Mouse (Mus musculus) liver, adult 2 months (tissue): Measurements from ENCODE around the gene Zfyve1. TPM values are rescaled to one million over a fixed set of nuclear protein-coding genes. Genes with fewer than 3 reads are reported as not detected.

Experiments used
- DNase-seq: peaks from one replicate; pipeline ENCODE4 v3.0.0-alpha.2; 2011; ENCODE audit warnings: low read depth, low spot score; ENCODE audit errors: extremely low read depth
- H3K27ac ChIP-seq: fragments of 200-500 bp; replicated peaks from 2 replicates; pipeline ENCODE4 v1.5.1; 2012; ENCODE audit warnings: low read depth, mild to moderate bottlenecking, control low read depth, inconsistent platforms, low read length; ENCODE audit not compliant: insufficient read depth
- H3K27me3 ChIP-seq: fragments of 200-500 bp; 2 replicates; pipeline ENCODE4 v1.6.1; 2012; ENCODE audit warnings: mild to moderate bottlenecking, moderate library complexity, low read length, inconsistent platforms; ENCODE audit not compliant: control insufficient read depth, insufficient read depth
- H3K36me3 ChIP-seq: fragments of 200-500 bp; 2 replicates; pipeline ENCODE4 v1.6.1; 2012; ENCODE audit warnings: low read length, inconsistent platforms; ENCODE audit not compliant: control insufficient read depth, insufficient read depth
- H3K4me1 ChIP-seq: fragments of 200-500 bp; 2 replicates; pipeline ENCODE4 v1.6.1; 2011; ENCODE audit warnings: low read length; ENCODE audit not compliant: control insufficient read depth, insufficient read depth
- H3K4me3 ChIP-seq: fragments of 200-500 bp; 2 replicates; pipeline ENCODE4 v1.5.1; 2011; ENCODE audit warnings: low read depth, mild to moderate bottlenecking, control low read depth, low read length, moderate library complexity; ENCODE audit not compliant: insufficient read depth
- H3K79me2 ChIP-seq: fragments of 200-500 bp; 2 replicates; pipeline ENCODE4 v1.6.1; 2012; ENCODE audit warnings: inconsistent platforms, mild to moderate bottlenecking, low read length, moderate library complexity; ENCODE audit not compliant: control insufficient read depth, insufficient read depth
- H3K9ac ChIP-seq: fragments of 200-500 bp; 2 replicates; pipeline ENCODE4 v1.6.1; 2012; ENCODE audit warnings: low read depth, mild to moderate bottlenecking, control low read depth, inconsistent platforms, low read length
- CTCF ChIP-seq: fragments of 200-500 bp; IDR thresholded peaks from 2 replicates; pipeline ENCODE4 v1.5.1; 2011; ENCODE audit warnings: low read depth, low read length, control low read depth
- POLR2A ChIP-seq: fragments of 200-500 bp; IDR thresholded peaks from 2 replicates; pipeline ENCODE4 v1.6.1; 2011; ENCODE audit warnings: low read length, control low read depth; ENCODE audit not compliant: insufficient read depth; ENCODE audit errors: extremely low read depth
- WGBS: fragments of 180-500 bp; shearing (Covaris S2); methylation state at CpG from one replicate; pipeline ENCODE4 v1.1.7; 2018; 5-methylcytosine and 5-hydroxymethylcytosine counted together
- polyA plus RNA-seq: library from polyadenylated mRNA; depleted of rRNA; stranded (reverse); fragments of >200 nt; gene quantifications from 2 replicates; pipeline ENCODE4 v1.2.3, GENCODE M21; 2012
- total RNA-seq: library from RNA; depleted of rRNA; stranded (reverse); fragments of >200 nt; gene quantifications from 2 replicates; pipeline ENCODE4 v1.2.3, GENCODE M21; 2014

The Zfyve1 gene
- total and polyA plus RNA-seq, 2 experiments: 40.9 to 52.0 TPM

DNA sequence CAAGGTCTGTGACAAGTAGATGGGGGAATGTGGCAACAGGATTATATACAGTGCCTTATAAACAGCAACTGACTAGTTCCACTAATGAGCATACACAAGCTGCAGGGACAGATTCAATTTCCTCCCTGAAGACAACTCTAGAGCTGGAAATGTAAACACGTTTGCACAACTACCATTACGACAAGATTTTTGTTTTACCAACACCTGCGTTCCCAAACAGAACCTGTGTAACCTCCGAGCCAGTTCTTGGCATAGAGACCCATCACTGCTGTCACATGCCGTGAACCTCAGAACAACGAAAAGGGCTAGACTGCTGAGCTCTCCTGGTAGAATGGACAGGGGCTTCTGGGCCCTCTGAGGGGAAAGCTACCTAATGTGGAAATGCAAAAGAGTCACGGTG is 53.0 kb downstream of the Zfyve1 start:
- 25% methylated on average over 7 of the region's 7 CpGs for WGBS
- H3K79me2 ChIP-seq: no peaks in the 10 kb centered on the region
- H3K27ac ChIP-seq: peak overlapping the region; percentile 76
- peaks cover 18% of the 10 kb centered on the region; the same call in 1 of the 2 replicates for H3K36me3 ChIP-seq
- TF ChIP-seq POLR2A (no peak), CTCF (no peak)
- H3K4me1 ChIP-seq: peaks cover 19% of the 10 kb centered on the region
- H3K27me3 ChIP-seq: no peaks in the 10 kb centered on the region
- H3K4me3 ChIP-seq: no peak overlapping the region
- H3K9ac ChIP-seq: peak overlapping the region; percentile 26; the same call in 1 of the 2 replicates
- peak; percentile 88 for DNase-seq

DNA sequence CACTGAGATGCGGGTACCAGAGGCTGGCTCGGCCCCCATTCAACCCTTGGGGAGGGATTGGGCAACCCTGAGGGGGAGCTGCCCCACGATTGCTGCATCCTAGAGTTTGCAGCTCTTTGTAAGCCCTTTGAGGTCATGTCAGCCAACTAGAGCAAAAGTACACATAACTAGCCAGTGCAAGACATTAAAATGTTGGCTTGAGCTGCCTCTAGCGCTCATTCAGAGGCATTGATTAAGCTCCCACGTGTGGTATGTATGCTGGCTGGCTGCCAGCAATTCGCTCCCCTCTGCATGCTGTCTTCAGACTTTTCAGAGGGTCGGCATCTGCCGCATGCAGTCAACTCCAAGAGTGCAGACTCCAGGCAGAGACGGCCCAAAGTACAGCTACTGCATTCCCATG is 61.0 kb downstream of the Zfyve1 start:
- H3K4me1 ChIP-seq: no peaks in the 10 kb centered on the region
- 75% methylated on average over 9 of the region's 9 CpGs for WGBS
- no peaks in the 10 kb centered on the region for H3K27me3 ChIP-seq
- no peak for DNase-seq
- no peak overlapping the region for H3K4me3 ChIP-seq
- H3K27ac ChIP-seq: no peak overlapping the region
- TF ChIP-seq CTCF (no peak), POLR2A (no peak)
- no peaks in the 10 kb centered on the region for H3K36me3 ChIP-seq
- no peak overlapping the region for H3K9ac ChIP-seq
- H3K79me2 ChIP-seq: no peaks in the 10 kb centered on the region

DNA sequence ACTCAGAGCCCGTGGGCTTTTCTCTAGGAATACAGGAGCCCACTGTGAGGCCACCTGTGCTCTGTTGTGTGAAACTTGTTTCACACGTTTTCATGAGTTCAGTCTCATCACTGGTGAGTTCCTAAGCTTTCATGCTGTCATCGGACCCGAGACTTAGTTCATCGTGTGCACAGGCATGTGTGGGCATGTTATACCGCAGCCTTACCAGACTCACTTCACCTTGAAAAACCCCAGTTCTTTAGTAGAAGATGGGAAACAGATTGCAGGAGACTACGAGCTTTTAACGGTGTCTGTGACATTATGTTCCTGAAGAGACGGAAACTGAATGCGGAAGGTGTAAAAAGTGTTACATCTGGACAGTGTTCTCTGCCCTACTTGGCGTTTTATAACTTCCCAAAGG is 61.6 kb downstream of the Zfyve1 start:
- DNase-seq: no peak
- 94% methylated on average over 11 of the region's 11 CpGs for WGBS
- Histone ChIP-seq H3K9ac (no peak overlapping the region), H3K27ac (no peak overlapping the region), H3K4me3 (no peak overlapping the region), H3K79me2 (no peaks in the 10 kb centered on the region), H3K36me3 (no peaks in the 10 kb centered on the region), H3K27me3 (no peaks in the 10 kb centered on the region), H3K4me1 (no peaks in the 10 kb centered on the region)
- TF ChIP-seq CTCF (no peak), POLR2A (no peak)

DNA sequence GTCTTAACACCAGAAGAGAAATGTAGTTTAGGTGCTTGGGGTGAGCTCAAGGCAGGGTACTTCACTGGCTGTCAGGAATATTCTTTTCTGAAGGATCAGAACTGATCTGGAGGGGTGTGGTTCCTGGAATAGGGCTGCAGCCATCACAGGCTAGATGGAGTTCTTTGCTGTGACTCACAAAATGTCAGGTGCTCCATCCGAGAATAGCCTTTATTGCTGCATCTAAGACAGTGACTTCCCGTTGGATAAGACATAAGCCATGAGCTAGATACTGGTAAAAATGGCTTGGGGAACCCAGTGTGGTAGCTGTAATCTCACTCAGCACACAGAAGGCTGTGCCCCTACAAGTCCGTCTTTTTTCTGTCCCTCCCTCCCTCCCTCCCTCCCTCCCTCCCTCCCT is 62.8 kb downstream of the Zfyve1 start:
- TF ChIP-seq POLR2A (no peak), CTCF (no peak)
- WGBS: 84% methylated on average over 3 of the region's 3 CpGs
- no peak for DNase-seq

DNA sequence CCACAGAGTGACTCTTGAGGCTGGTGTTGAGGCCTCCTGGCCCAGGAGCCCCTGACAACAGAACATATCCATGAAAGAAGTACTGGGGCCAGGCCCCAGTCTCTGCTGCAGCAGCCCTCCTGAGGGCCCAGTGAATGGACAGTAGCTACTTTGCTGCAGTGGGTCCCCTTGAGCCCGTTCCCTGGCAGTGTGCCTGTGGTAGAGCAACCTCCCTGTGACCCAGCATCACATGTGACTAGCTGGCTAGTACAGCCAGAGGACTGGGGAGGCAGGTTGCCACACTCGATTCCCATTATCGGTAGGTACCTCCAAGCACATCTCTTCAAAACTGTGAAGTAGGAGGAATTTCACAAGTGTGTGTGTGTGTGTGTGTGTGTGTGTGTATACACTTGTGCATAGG is 64.1 kb downstream of the Zfyve1 start:
- H3K4me3 ChIP-seq: no peak overlapping the region
- no peaks in the 10 kb centered on the region for H3K27me3 ChIP-seq
- no peaks in the 10 kb centered on the region for H3K36me3 ChIP-seq
- no peak for TF ChIP-seq CTCF
- TF ChIP-seq POLR2A: no peak
- H3K9ac ChIP-seq: no peak overlapping the region
- H3K79me2 ChIP-seq: no peaks in the 10 kb centered on the region
- no peak for DNase-seq
- no peaks in the 10 kb centered on the region for H3K4me1 ChIP-seq
- WGBS: 62% methylated on average over 3 of the region's 3 CpGs
- H3K27ac ChIP-seq: no peak overlapping the region

More for the DNA sequence above, 62.8 kb downstream of the Zfyve1 start:
- H3K4me3 ChIP-seq: no peak overlapping the region
- no peak overlapping the region for H3K9ac ChIP-seq
- no peaks in the 10 kb centered on the region for H3K79me2 ChIP-seq
- no peaks in the 10 kb centered on the region for H3K36me3 ChIP-seq
- H3K27me3 ChIP-seq: no peaks in the 10 kb centered on the region
- no peak overlapping the region for H3K27ac ChIP-seq
- no peaks in the 10 kb centered on the region for H3K4me1 ChIP-seq

DNA sequence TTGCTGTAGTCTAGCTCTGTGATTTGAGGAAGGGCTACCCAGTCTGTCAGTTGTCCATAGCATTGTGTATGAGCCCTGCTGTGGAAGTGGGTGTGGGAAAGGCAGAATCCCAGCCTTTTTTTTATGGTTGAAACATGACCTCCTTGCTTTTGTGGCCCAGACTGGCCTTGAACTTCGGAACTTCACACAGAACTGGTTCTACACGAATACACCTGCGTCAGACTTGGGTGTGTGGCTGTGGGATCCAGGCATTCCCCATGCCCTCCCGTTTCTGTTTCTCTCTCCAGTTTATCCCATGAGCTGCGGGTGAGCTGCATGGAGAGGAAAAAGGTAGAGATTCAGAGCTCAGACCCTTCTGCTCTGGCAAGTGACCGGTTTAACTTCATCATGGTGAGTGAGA is 65.0 kb downstream of the Zfyve1 start:
- WGBS: 57% methylated on average over 6 of the region's 6 CpGs
- H3K27me3 ChIP-seq: no peaks in the 10 kb centered on the region
- no peak for DNase-seq
- H3K9ac ChIP-seq: no peak overlapping the region
- H3K36me3 ChIP-seq: no peaks in the 10 kb centered on the region
- H3K79me2 ChIP-seq: no peaks in the 10 kb centered on the region
- H3K4me3 ChIP-seq: no peak overlapping the region
- no peak for TF ChIP-seq CTCF
- no peak for TF ChIP-seq POLR2A
- H3K27ac ChIP-seq: no peak overlapping the region
- no peaks in the 10 kb centered on the region for H3K4me1 ChIP-seq
